Mouse (Mus musculus): ENCODE results near the gene Nav2.

DNA sequence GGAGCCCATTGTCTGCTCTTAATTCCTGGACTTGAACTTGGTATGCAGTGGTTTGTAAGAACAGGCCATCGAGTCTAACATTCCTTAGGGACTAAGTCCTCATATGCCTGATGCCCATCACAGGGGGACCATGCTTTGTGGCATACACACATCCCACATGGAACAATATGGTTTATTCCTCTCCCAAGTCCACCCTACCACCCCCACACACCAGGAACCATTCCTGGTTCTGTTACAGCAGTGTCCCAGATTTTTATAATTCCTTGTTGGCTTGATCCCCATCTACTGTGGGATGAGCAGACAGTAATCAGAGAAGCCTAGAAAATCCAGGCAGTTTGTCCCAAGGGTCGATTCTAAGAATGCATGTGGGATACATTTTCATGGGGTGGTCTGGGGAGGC, 668.6 kb downstream of the Nav2 start:
- TF ChIP-seq POLR2A (IDR thresholded peaks at IDR 0.05; ENCODE audit: insufficient read length, low read depth) = no peak
- no peak for TF ChIP-seq E2F4 (IDR thresholded peaks at IDR 0.05; ENCODE audit: insufficient read depth)
- no peak for TF ChIP-seq MYOG (IDR thresholded peaks at IDR 0.05; ENCODE audit: control insufficient read depth in 1 of 3, insufficient read depth in 1 of 3, insufficient read length in 2 of 3, low read depth in 2 of 3)
- TF ChIP-seq USF1 (IDR thresholded peaks at IDR 0.05; ENCODE audit: low read depth) = no peak
